Mouse (Mus musculus) cerebellum, adult 2 months (tissue): Measurements from ENCODE around the gene Acox2. TPM values are rescaled to one million over a fixed set of nuclear protein-coding genes. Genes with fewer than 3 reads are reported as not detected.
"Not testable (repeated sequence)": the region's sequence is repeated elsewhere in the genome, so short reads cannot be mapped to it uniquely, and the experiment has no call there.

Experiments
- DNase-seq, 2 experiments: peaks; one replicate each; pipeline ENCODE4 v3.0.0; 2021
- H3K27ac ChIP-seq: fragments of 200-500 bp; 2 replicates; pipeline ENCODE4 v1.5.1; 2012; ENCODE audit warnings: low read length, control low read depth, inconsistent platforms; ENCODE audit not compliant: insufficient read depth
- H3K27me3 ChIP-seq: fragments of 200-500 bp; 2 replicates; pipeline ENCODE4 v1.6.1; 2012; ENCODE audit warnings: inconsistent platforms, mild to moderate bottlenecking, low read length, moderate library complexity; ENCODE audit not compliant: control insufficient read depth, insufficient read depth
- H3K4me1 ChIP-seq: fragments of 200-500 bp; 2 replicates; pipeline ENCODE4 v1.6.1; 2011; ENCODE audit warnings: low read length; ENCODE audit not compliant: control insufficient read depth, insufficient read depth
- H3K4me3 ChIP-seq: fragments of 200-500 bp; replicated peaks from 2 replicates; pipeline ENCODE3; 2011; ENCODE audit warnings: mild to moderate bottlenecking, low read depth, low read length, control low read depth; ENCODE audit not compliant: insufficient read depth
- CTCF ChIP-seq: fragments of 200-500 bp; IDR thresholded peaks from 2 replicates; pipeline ENCODE4 v1.5.1; 2011; ENCODE audit warnings: low read depth, mild to moderate bottlenecking, control low read depth, low read length, moderate library complexity, borderline replicate concordance; ENCODE audit not compliant: insufficient read depth
- POLR2A ChIP-seq: fragments of 200-500 bp; IDR thresholded peaks from 2 replicates; pipeline ENCODE4 v1.6.1; 2011; ENCODE audit warnings: low read length, control low read depth, borderline replicate concordance; ENCODE audit not compliant: insufficient read depth
- WGBS: fragments of 180-500 bp; shearing (Covaris S2); methylation state at CpG from one replicate; pipeline ENCODE4 v1.1.7; 2018; 5-methylcytosine and 5-hydroxymethylcytosine counted together
- polyA plus RNA-seq: library from polyadenylated mRNA; depleted of rRNA; stranded (reverse); fragments of >200 nt; gene quantifications from 2 replicates; pipeline ENCODE4 v1.2.3, GENCODE M21; 2012

The Acox2 gene
- polyA plus RNA-seq, 1 experiment, result 0.41 TPM

- Histone ChIP-seq H3K27ac (no peak overlapping the region), H3K4me1 (no peaks in the 10 kb centered on the region), H3K4me3 (no peak overlapping the region), H3K27me3 (no peaks in the 10 kb centered on the region)
- DNase-seq, result no peak
- TF ChIP-seq CTCF (no peak), POLR2A (no peak)
Measured at GRCm38 (mm10) chr14:8283784-8284183, 24.6 kb upstream of the Acox2 start.

GRCm38 (mm10) chr14:8271281-8271680, 12.1 kb upstream of the Acox2 start:
- not testable (repeated sequence) for H3K27me3 ChIP-seq, H3K27ac ChIP-seq, H3K4me3 ChIP-seq, H3K4me1 ChIP-seq, DNase-seq
- WGBS, result 83% methylated on average over 8 of the region's 8 CpGs

- TF ChIP-seq POLR2A (no peak), CTCF (no peak)
- no peak overlapping the region for H3K4me3 ChIP-seq
- no peaks in the 10 kb centered on the region for H3K27me3 ChIP-seq
- H3K27ac ChIP-seq, result no peak overlapping the region
- WGBS, result 100% methylated on average over 1 of the region's 1 CpGs
- no peaks in the 10 kb centered on the region for H3K4me1 ChIP-seq
- no peak for DNase-seq
Measured at GRCm38 (mm10) chr14:8264378-8264777, 5.2 kb upstream of the Acox2 start.

GRCm38 (mm10) chr14:8262242-8262641, 3.1 kb upstream of the Acox2 start:
- Histone ChIP-seq H3K4me3 (no peak overlapping the region), H3K27me3 (no peaks in the 10 kb centered on the region), H3K4me1 (no peaks in the 10 kb centered on the region; the same call in 1 of the 2 replicates), H3K27ac (no peak overlapping the region)
- WGBS, result 54% methylated on average over 1 of the region's 1 CpGs
- DNase-seq, result no peak
- TF ChIP-seq CTCF (peak; percentile 17; the same call in 1 of the 2 replicates), POLR2A (no peak)

- Histone ChIP-seq H3K4me1 (no peaks in the 10 kb centered on the region; the same call in 1 of the 2 replicates), H3K4me3 (no peak overlapping the region), H3K27me3 (no peaks in the 10 kb centered on the region), H3K27ac (no peak overlapping the region)
- DNase-seq, result no peak
- 75% methylated on average over 5 of the region's 5 CpGs for WGBS
- TF ChIP-seq CTCF, result no peak
- no peak for TF ChIP-seq POLR2A
Measured at GRCm38 (mm10) chr14:8260214-8260613, 1.1 kb upstream of the Acox2 start.

GRCm38 (mm10) chr14:8258752-8259151, 401 bp downstream of the Acox2 start:
- H3K4me3 ChIP-seq, result no peak overlapping the region
- no peak overlapping the region for H3K27ac ChIP-seq
- no peak for DNase-seq
- no peaks in the 10 kb centered on the region for H3K27me3 ChIP-seq
- H3K4me1 ChIP-seq, result no peaks in the 10 kb centered on the region; the same call in 1 of the 2 replicates
- TF ChIP-seq POLR2A, result no peak
- no peak for TF ChIP-seq CTCF
- 45% methylated on average over 3 of the region's 3 CpGs for WGBS

- Histone ChIP-seq H3K27me3 (no peaks in the 10 kb centered on the region), H3K4me1 (no peaks in the 10 kb centered on the region; the same call in 1 of the 2 replicates), H3K4me3 (no peak overlapping the region), H3K27ac (no peak overlapping the region)
- no peak for TF ChIP-seq POLR2A
- no peak for TF ChIP-seq CTCF
- DNase-seq, result no peak
- 30% methylated on average over 3 of the region's 3 CpGs for WGBS
Measured at GRCm38 (mm10) chr14:8258335-8258627, 872 bp downstream of the Acox2 start.

GRCm38 (mm10) chr14:8257521-8258334, 1.4 kb downstream of the Acox2 start:
- TF ChIP-seq POLR2A, result no peak
- no peak for TF ChIP-seq CTCF
- H3K4me1 ChIP-seq, result no peaks in the 10 kb centered on the region; the same call in 1 of the 2 replicates
- H3K27me3 ChIP-seq, result no peaks in the 10 kb centered on the region
- H3K27ac ChIP-seq, result no peak overlapping the region
- no peak overlapping the region for H3K4me3 ChIP-seq
- 43% methylated on average over 7 of the region's 7 CpGs for WGBS
- DNase-seq, result no peak

GRCm38 (mm10) chr14:8256881-8257280, 2.3 kb downstream of the Acox2 start:
- Histone ChIP-seq H3K4me1 (no peaks in the 10 kb centered on the region; the same call in 1 of the 2 replicates), H3K27me3 (no peaks in the 10 kb centered on the region), H3K27ac (no peak overlapping the region), H3K4me3 (no peak overlapping the region)
- TF ChIP-seq CTCF, result no peak
- TF ChIP-seq POLR2A, result no peak
- no peak for DNase-seq
- 69% methylated on average over 5 of the region's 5 CpGs for WGBS
